ENCODE assay signal across 8 mouse cellular contexts in genomic region chr19:46599375-46600256, GRCm38 (mm10). TPM values are rescaled to one million over a fixed set of nuclear protein-coding genes. Genes with fewer than 3 reads are reported as not detected.
DNase-seq lines count a peak whose midpoint lies in the region; ATAC-seq and TF ChIP-seq lines count a peak whose summit lies in the region.

No protein-coding gene starts in this region.

- no peak for TF ChIP-seq CTCF in thymus, adult 2 months (IDR thresholded peaks at IDR 0.05; ENCODE audit: borderline replicate concordance, control insufficient read depth, extremely low read depth, insufficient read depth, low read length, poor library complexity)

- H3K4me1 ChIP-seq in thymus, adult 2 months (replicated peaks; ENCODE audit: control insufficient read depth, insufficient read depth, low read length), result peaks cover 11% of the 10 kb centered on the region
- H3K4me1 ChIP-seq in hindbrain, embryonic 12.5 days, result peaks cover 20% of the 10 kb centered on the region
- peaks cover 16% of the 10 kb centered on the region for H3K4me1 ChIP-seq in limb, embryonic 15.5 days

- peak overlapping the region; percentile 97 for H3K4me2 ChIP-seq in hindbrain, embryonic 12.5 days (replicated peaks)
- peak overlapping the region; percentile 84 for H3K4me2 ChIP-seq in limb, embryonic 15.5 days

- H3K9ac ChIP-seq in hindbrain, embryonic 12.5 days, result peak overlapping the region; percentile 87
- H3K9ac ChIP-seq in limb, embryonic 15.5 days, result peak overlapping the region; percentile 72

- WGBS in thymus, adult 2 months, result 6% methylated on average over 22 of the region's 22 CpGs
- WGBS in hindbrain, embryonic 12.5 days, result 24% methylated on average over 22 of the region's 22 CpGs
- WGBS in limb, embryonic 15.5 days, result 15% methylated on average over 22 of the region's 22 CpGs

- H3K36me3 ChIP-seq in thymus, adult 2 months (ENCODE audit: control insufficient read depth, insufficient read depth, low read length), result no peaks in the 10 kb centered on the region
- peaks cover 13% of the 10 kb centered on the region; the same call in 1 of the 2 replicates for H3K36me3 ChIP-seq in hindbrain, embryonic 12.5 days
- H3K36me3 ChIP-seq in limb, embryonic 15.5 days, result peaks cover 33% of the 10 kb centered on the region

- H3K9me3 ChIP-seq in hindbrain, embryonic 12.5 days (replicated peaks), result no peaks in the 10 kb centered on the region
- no peaks in the 10 kb centered on the region for H3K9me3 ChIP-seq in limb, embryonic 15.5 days

- DNase-seq in adrenal gland, adult (ENCODE audit: inconsistent age in 2 of 2, low spot score in 1 of 2), result peak; percentile 53 to 83
- DNase-seq in adrenal gland, postnatal 4 days (ENCODE audit: low spot score in 2 of 2), result no peak
- no peak for DNase-seq in thymus, adult 2 months
- DNase-seq in thymus, postnatal 36 days, result no peak
- DNase-seq in naive thymus-derived CD4-positive, alpha-beta T cell, adult 2 months (ENCODE audit: low read depth), result peak; percentile 32
- no peak for DNase-seq in frontal cortex, postnatal 25 days (ENCODE audit: low spot score in 2 of 2)

- peak; percentile 23 for ATAC-seq in hindbrain, embryonic 12.5 days (ENCODE audit: low FRiP score)
- no peak for ATAC-seq in limb, embryonic 15.5 days (ENCODE audit: insufficient number of reproducible peaks, low FRiP score, low TSS enrichment, low read depth)

- H3K4me3 ChIP-seq in thymus, adult 2 months (ENCODE audit: control insufficient read depth, insufficient read depth, low read length), result peak overlapping the region; percentile 67
- peak overlapping the region; percentile 94 for H3K4me3 ChIP-seq in hindbrain, embryonic 12.5 days
- peak overlapping the region; percentile 100 for H3K4me3 ChIP-seq in limb, embryonic 15.5 days

- peak overlapping the region; percentile 27; the same call in 1 of the 2 replicates for H3K27ac ChIP-seq in thymus, adult 2 months (ENCODE audit: control insufficient read depth, insufficient read depth, low read length)
- H3K27ac ChIP-seq in hindbrain, embryonic 12.5 days, result peak overlapping the region; percentile 60
- H3K27ac ChIP-seq in limb, embryonic 15.5 days, result peak overlapping the region; percentile 75

- no peaks in the 10 kb centered on the region for H3K27me3 ChIP-seq in thymus, adult 2 months (ENCODE audit: control insufficient read depth, insufficient read depth, low read length)
- no peaks in the 10 kb centered on the region for H3K27me3 ChIP-seq in hindbrain, embryonic 12.5 days
- H3K27me3 ChIP-seq in limb, embryonic 15.5 days, result no peaks in the 10 kb centered on the region

- no peak for TF ChIP-seq POLR2A in thymus, adult 2 months (IDR thresholded peaks at IDR 0.05; ENCODE audit: control insufficient read depth, extremely low read depth, insufficient read depth, low read length, poor library complexity)

RNA-seq across cellular contexts. Expression of gene Wbp1l, which starts 0.7 kb away (rescaled TPM):
- total RNA-seq in adrenal gland, postnatal 4 days (2021), result 100 to 1,000 TPM; 180 to 182 TPM
- 77.0 and 87.8 TPM in 2 replicates for polyA plus RNA-seq in thymus, adult 2 months (2012; rRNA removed)
- polyA plus RNA-seq in hindbrain, embryonic 12.5 days (2016; fragmentation: Nextera tagmentation; extraction: Ambion mirVana), result 54.6 and 56.4 TPM in 2 replicates
- 53.4 and 59.3 TPM in 2 replicates for polyA plus RNA-seq in limb, embryonic 15.5 days (2015; fragmentation: Nextera tagmentation; extraction: Ambion mirVana)

RNA-seq across cellular contexts. Expression of gene Sfxn2, which starts 26.5 kb away (rescaled TPM):
- 10 to 100 TPM; 13.1 to 18.4 TPM for total RNA-seq in adrenal gland, postnatal 4 days (2021)
- polyA plus RNA-seq in thymus, adult 2 months (2012; rRNA removed), result 5.6 and 6.5 TPM in 2 replicates
- polyA plus RNA-seq in hindbrain, embryonic 12.5 days (2016; fragmentation: Nextera tagmentation; extraction: Ambion mirVana), result 14.6 and 15.0 TPM in 2 replicates
- 22.3 and 23.5 TPM in 2 replicates for polyA plus RNA-seq in limb, embryonic 15.5 days (2015; fragmentation: Nextera tagmentation; extraction: Ambion mirVana)

RNA-seq across cellular contexts. Expression of gene Arl3, which starts 26.6 kb away (rescaled TPM):
- total RNA-seq in adrenal gland, postnatal 4 days (2021), result 10 to 100 TPM; 47.2 to 54.9 TPM
- 17.0 and 21.6 TPM in 2 replicates for polyA plus RNA-seq in thymus, adult 2 months (2012; rRNA removed)
- polyA plus RNA-seq in hindbrain, embryonic 12.5 days (2016; fragmentation: Nextera tagmentation; extraction: Ambion mirVana), result 190 and 196 TPM in 2 replicates
- 127 and 138 TPM in 2 replicates for polyA plus RNA-seq in limb, embryonic 15.5 days (2015; fragmentation: Nextera tagmentation; extraction: Ambion mirVana)

Comparison
In these comparisons a context has a peak if more than half of its experiments do, and no peak if none do; other contexts are left out.
1. DNase-seq: peak in adrenal gland, adult (2 of 2) and naive thymus-derived CD4-positive, alpha-beta T cell, adult 2 months (single experiment); none in adrenal gland, postnatal 4 days (0 of 2), thymus, adult 2 months (single experiment), thymus, postnatal 36 days (0 of 2) and frontal cortex, postnatal 25 days (0 of 2).
2. Peak in every context shown above with its lines, with median percentiles within 50 percentile points of each other: H3K27ac ChIP-seq and H3K4me3 ChIP-seq.